In genomic region chr16:27385649-27386048, GRCm38 (mm10) we compare ENCODE assay signal across 19 mouse cellular contexts. TPM values are rescaled to one million over a fixed set of nuclear protein-coding genes. Genes with fewer than 3 reads are reported as not detected.
"Had no signal": no experiment of that assay in that cellular context is flagged by ENCODE, and none has a peak within 500 bp of the region (broad histone marks: within the 10 kb centered on the region; RNA-seq: fewer than 3 reads in every experiment).

No protein-coding gene starts in this region.

- H3K4me3 ChIP-seq: limb, embryonic 12.5 days; liver, embryonic 13.5 days; neural tube, embryonic 12.5 days had no signal

- H3K27me3 ChIP-seq: limb, embryonic 12.5 days; liver, embryonic 13.5 days; neural tube, embryonic 12.5 days had no signal

- DNase-seq: kidney, adult 11 months; kidney, adult 9 months; kidney, postnatal 10 days; kidney, postnatal 4 days; liver; liver, embryonic 13.5 days; liver, postnatal 0 days; midbrain, embryonic 14.5 days; spleen, adult 18-20 months; thymus, adult 18-20 months; thymus, postnatal 14 days had no signal

- H3K9me3 ChIP-seq: limb, embryonic 12.5 days; liver, embryonic 13.5 days; neural tube, embryonic 12.5 days had no signal

- H3K36me3 ChIP-seq: limb, embryonic 12.5 days; liver, embryonic 13.5 days; neural tube, embryonic 12.5 days had no signal

- H3K27ac ChIP-seq: limb, embryonic 12.5 days; liver, embryonic 13.5 days; neural tube, embryonic 12.5 days had no signal

- ATAC-seq: liver, postnatal 0 days had no signal

- H3K9ac ChIP-seq: limb, embryonic 12.5 days; liver, embryonic 13.5 days; liver, postnatal 0 days; neural tube, embryonic 12.5 days had no signal

- H3K4me2 ChIP-seq: limb, embryonic 12.5 days; liver, embryonic 13.5 days; neural tube, embryonic 12.5 days had no signal

RNA-seq across cellular contexts. Expression of gene Uts2b, which starts 15.6 kb away (rescaled TPM):
- total RNA-seq: layer of hippocampus, postnatal 25 days; left cerebral cortex, adult 8-10 months; left cerebral cortex, postnatal 36 days; megakaryocyte progenitor cell, adult 5-6 weeks; neutrophil, adult 5-6 weeks had no signal
- polyA plus RNA-seq: liver, embryonic 13.5 days; liver, postnatal 0 days; stomach, embryonic 14.5 days had no signal
